Mouse (Mus musculus) hematopoietic multipotent progenitor cell, adult 10-12 weeks (in vitro differentiated cells): ENCODE results near the gene Rmnd5b. TPM values are rescaled to one million over a fixed set of nuclear protein-coding genes. Genes with fewer than 3 reads are reported as not detected.

ENCODE experiments used
- polyA plus RNA-seq: library from polyadenylated mRNA; stranded (reverse); fragments of >175 nt; gene quantifications from 2 replicates; pipeline ENCODE4 v1.2.3, GENCODE M21; 2012; ENCODE audit warnings: low replicate concordance

The Rmnd5b gene
- 26.6 and 59.2 TPM in 2 replicates for polyA plus RNA-seq

GRCm38 (mm10) chr11:51635525-51636322 lies at the start of gene Rmnd5b:
TSS of gene Rmnd5b (minus strand) at chr11:51635896.

DNA sequence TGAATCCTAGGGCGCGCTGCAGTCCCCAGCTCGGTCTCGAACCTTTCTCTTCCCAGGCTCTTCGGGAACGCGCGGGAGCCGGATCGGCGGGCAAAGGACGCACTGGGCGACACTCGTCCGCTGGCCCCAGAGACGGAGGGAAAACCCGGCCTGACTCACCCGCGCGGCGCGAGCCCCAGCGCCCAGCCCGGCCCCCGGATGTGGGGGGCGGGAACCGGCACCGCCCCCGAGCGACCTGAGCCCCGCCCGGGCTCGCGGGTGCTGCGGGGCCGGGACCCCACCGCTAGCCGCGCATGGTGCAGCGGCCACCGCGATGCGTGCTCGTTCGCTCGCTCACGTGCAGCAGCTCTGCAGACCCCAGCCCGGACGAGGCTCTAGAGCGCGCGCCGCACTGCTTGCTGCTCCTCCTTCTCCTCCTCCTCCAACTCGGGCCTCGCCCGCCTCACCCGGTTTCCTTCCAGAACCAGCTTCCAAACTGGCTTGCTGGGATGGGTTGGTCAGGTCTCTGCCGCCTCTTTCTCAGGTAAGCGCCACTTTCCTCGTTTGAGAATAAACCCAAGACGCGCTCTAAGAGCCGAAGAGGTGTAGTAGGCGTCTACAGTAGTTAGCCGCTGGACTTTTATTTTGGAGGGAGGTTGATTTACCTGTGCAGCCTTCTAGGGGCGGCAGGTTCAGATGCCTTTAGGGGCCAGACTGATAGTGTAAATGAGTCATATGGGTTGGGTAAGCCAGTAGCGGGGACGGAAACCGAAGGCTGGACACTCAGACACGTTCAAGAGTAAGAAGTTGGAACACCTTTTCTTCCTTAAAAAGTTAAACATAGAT lies 15.2 kb upstream of the Rmnd5b start, which contains the start of the genes N4bp3 and D930048N14Rik:
TSS of gene N4bp3 (minus strand) at position 152 of the 825 bp plus-strand sequence.
TSS of gene D930048N14Rik (plus strand) at position 264 of the 825 bp plus-strand sequence.

GRCm38 (mm10) chr11:51619409-51620060 lies 16.2 kb downstream of the Rmnd5b start, which contains the start of gene Nhp2:
TSS of gene Nhp2 (plus strand) at chr11:51619735.

DNA sequence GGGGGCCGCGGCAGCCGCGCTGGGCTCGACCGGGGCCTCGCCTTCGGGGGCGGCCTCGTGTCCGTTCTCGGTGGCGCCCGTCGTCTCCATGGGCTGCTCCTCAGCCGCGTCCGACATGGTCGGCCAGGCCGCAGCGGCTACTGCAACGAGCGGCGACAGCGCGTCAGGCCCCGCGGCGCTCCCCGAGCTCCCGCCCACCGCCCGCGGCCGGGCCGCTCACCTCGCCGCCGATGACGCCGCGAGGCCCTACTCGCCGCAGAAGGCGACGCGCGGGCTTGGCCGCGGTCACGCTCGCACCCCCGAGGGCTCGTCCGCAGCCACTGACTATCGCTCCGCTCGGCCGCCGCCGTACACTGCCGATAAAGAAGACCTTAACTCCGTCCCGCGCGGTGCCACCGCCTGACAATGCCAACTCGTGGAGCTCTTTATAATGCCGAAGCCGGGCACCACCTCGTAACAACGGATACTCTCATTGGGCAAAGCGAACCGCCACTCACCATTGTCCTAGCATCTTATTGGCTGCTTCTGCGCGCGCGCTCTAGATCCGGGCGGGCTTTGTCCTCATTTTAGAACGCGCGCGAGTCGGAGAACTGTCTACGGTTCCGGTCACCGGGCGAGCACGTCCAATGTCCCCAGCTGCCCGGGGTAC lies 29.1 kb downstream of the Rmnd5b start, which contains the start of gene Hnrnpab:
TSS of gene Hnrnpab (minus strand) at position 401 of the 649 bp plus-strand sequence.

DNA sequence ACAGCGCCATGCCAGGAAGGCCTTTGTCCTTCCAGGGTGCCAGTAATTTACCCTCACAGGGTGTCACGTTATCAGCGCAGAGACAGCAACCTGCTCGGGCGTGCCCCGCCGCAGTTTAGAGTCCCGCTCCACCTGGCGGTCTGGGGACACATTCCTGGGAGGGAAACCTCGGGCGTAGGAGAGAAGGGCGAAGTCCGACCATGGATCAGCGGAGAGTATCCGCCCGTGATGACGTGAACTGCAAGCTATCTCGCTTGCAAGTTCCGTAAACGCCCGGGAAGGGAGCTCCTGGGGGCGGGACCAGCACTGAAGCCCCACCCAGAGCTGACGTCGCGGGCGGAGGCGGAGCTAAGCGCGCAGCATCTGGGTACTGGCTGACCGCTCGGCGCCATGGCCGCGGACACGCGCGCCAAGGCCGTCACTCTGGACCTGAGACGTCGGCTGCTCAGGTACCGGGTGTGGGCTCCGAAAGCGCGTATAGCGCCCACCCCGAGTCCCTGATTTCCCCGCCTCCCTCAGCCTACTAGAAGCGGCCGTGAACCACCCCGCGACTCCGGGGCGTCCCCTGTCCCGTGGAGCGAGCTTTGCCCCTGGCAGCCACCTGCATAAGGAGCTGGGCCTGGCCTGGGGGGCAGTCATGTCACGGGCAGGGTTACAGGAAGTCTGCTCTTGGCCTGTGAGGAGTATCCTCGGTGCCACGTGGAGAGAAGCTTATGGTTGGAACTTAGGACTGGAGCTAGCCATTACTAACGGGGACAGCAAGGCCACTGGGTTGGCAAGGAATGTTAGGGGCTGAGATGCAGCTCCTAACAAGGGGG lies 51.1 kb downstream of the Rmnd5b start, which contains the start of gene Phykpl:
TSS of gene Phykpl (plus strand) at position 327 of the 818 bp plus-strand sequence.

Other genes starting within 250 kb of the Rmnd5b start
- 4.5 and 9.5 TPM in 2 replicates for gene Phykpl, start 51.1 kb downstream of the Rmnd5b start, polyA plus RNA-seq
- gene Hnrnpab, start 29.0 kb downstream of the Rmnd5b start, polyA plus RNA-seq = 304 and 516 TPM in 2 replicates
- gene Nhp2, start 16.2 kb downstream of the Rmnd5b start, polyA plus RNA-seq = 42.9 and 74.4 TPM in 2 replicates
- gene N4bp3, start 14.9 kb upstream of the Rmnd5b start, polyA plus RNA-seq = 35.6 and 84.4 TPM in 2 replicates
- gene D930048N14Rik, start 15.1 kb upstream of the Rmnd5b start, polyA plus RNA-seq = 1.9 and 2.1 TPM in 2 replicates
- gene 0610009B22Rik, start 53.0 kb upstream of the Rmnd5b start, polyA plus RNA-seq = 0.17 and 1.8 TPM in 2 replicates
- 27.0 and 48.1 TPM in 2 replicates for gene Sec24a, start 127.7 kb upstream of the Rmnd5b start, polyA plus RNA-seq
- gene Sar1b, start 127.8 kb upstream of the Rmnd5b start, polyA plus RNA-seq = 3.4 and 6.8 TPM in 2 replicates
- gene Jade2, start 221.8 kb upstream of the Rmnd5b start, polyA plus RNA-seq = 58.4 and 86.7 TPM in 2 replicates